Mouse (Mus musculus): Measurements from ENCODE around the gene Clec2h.

GRCm38 (mm10) chr6:128679574-128679973, 17.4 kb downstream of the Clec2h start:
- TF ChIP-seq CTCF (IDR thresholded peaks at IDR 0.05; ENCODE audit: borderline replicate concordance, control insufficient read depth, extremely low read depth, insufficient read depth, low read length, poor library complexity) (no peak), POLR2A (IDR thresholded peaks at IDR 0.05; ENCODE audit: control insufficient read depth, extremely low read depth, insufficient read depth, low read length, poor library complexity) (no peak)
